Mouse (Mus musculus): Measurements from ENCODE around the gene Sh3bgrl3.

Sh3bgrl3 gene

DNA sequence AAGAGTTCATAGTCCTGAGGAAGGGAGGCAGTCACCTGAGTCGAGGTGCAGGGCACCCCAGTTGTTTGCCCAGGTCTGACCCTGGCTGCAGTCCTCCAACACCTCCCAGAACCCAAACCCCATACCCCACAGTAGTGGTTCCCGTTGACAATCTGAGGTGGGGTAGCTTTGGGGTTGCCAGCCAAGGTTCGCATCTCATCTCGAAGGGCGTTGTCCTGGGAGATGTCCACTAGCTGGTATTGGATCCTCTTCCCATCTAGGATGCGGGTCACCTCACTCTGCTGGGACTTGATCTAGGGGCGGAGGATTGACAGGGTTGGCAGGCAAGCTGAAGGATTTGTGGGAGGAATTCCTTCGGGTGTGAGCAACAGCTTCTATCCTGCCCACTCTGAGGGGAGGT is 796 bp downstream of the Sh3bgrl3 start:
- DNase-seq: no peak

DNA sequence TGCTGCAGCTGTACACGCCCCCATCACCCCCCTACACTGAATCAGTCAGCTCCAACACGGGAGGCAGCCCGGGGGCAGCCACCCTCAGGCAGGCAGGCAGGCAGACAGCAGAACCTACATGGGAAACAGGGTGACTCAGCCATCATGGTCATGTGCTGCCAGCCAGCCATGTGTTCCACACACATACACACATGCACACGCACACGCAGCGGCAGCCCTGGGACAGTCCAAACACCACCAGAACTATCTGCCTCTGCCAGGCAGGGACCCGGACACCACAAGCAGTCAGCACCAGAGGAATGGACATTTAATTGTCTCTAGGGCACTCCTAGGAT is 1.5 kb downstream of the Sh3bgrl3 start:
- DNase-seq: peak in 1 of 2 experiments; percentile 20

GRCm38 (mm10) chr4:134126300-134127120 is 2.1 kb downstream of the Sh3bgrl3 start:
- DNase-seq: peak in 1 of 2 experiments; percentile 24

GRCm38 (mm10) chr4:134125383-134126060 is 3.1 kb downstream of the Sh3bgrl3 start:
- DNase-seq: no peak

- peak in 1 of 2 experiments; percentile 67 for DNase-seq
Observed at GRCm38 (mm10) chr4:134123680-134124551, 4.7 kb downstream of the Sh3bgrl3 start.

- DNase-seq: no peak
Observed at GRCm38 (mm10) chr4:134123147-134123546, 5.4 kb downstream of the Sh3bgrl3 start.

GRCm38 (mm10) chr4:134122281-134122680 is 6.3 kb downstream of the Sh3bgrl3 start:
- DNase-seq: no peak

DNA sequence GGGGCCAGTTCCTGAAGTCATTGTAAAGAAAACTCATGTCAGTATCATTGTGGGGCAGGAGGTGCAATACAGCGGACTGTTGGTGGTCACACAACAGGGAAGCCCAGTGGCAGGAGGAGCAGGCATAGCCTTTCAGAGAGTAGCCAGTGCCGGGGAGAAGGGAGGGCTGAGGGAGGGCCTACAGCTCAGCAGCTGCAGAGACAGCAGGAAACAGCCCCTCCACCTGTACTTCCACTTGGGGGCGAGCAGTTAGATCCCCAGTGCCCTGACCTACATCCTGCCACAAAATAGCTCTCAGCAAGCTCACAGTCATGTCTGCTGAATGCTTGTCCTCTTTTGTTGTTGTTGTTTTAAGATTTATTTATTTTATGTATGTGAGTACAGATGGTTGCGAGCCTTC is 7.0 kb downstream of the Sh3bgrl3 start:
- DNase-seq: no peak

DNA sequence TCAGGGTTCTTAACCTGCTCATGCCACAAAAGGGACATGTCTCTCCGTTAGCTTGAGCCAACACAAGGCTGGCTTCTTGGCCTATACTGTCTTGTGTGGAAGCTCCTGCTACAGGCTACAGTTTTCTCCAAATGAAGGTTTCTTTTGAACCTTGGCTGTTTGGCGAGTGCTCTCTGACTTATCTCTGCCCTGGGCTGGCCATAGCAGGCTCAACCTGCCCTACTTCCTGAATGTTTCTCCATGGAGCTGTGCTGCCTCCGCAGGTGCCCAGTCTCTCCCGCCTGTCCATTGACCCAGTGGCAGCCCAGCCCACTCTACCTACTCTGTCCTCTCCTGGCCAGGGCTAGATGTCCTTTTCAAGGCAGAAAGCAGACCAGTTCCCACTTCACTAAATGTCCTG is 7.7 kb downstream of the Sh3bgrl3 start:
- no peak for DNase-seq

GRCm38 (mm10) chr4:134120192-134120805 is 8.3 kb downstream of the Sh3bgrl3 start:
- DNase-seq: no peak

DNA sequence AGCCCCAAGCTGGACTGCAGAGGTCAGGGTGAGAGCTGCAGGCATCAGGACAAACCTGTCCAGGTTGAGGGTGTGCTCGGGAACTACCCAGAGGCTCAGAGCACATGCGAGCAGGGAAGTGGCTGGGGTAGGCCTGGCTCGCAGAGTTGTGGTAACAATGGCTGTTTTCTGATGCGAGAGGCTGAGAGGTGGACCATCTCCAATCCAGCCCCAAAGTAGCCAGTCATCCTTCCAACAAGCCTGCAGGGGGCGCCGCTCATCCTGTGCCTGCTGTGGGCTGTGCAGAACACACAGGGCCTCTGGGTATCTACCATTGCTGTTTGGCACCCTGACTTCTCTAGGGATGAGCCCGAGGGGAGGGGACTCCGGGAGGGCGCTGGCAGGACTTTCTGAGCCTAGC is 8.9 kb downstream of the Sh3bgrl3 start:
- DNase-seq: peak in 1 of 2 experiments; percentile 55

- DNase-seq: peak in 1 of 2 experiments; percentile 6
Observed at GRCm38 (mm10) chr4:134119042-134119441, 9.5 kb downstream of the Sh3bgrl3 start.

GRCm38 (mm10) chr4:134118126-134118800 is 10.3 kb downstream of the Sh3bgrl3 start:
- peak; percentile 25 to 31 for DNase-seq

- peak; percentile 62 to 69 for DNase-seq
Observed at GRCm38 (mm10) chr4:134117012-134117411, 11.6 kb downstream of the Sh3bgrl3 start.

DNA sequence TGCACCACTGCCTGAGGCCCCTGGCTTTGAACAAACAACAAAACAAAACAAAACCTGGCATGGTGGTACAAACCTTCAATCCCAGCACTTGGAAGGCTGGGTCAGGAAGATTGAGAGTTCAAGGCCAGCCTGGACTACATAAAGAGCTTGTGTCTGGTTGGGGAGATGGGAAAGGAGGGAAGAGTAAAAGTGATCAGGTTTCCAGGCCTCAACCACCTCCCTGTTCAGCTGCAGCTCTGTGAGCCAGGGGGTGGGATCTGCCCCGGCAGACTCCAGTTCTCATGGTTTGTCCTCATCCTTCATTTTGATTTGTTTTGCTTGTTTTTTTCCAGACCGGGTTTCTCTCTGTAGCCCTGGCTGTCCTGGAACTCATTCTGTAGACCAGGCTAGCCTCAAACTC is 12.1 kb downstream of the Sh3bgrl3 start:
- DNase-seq: no peak

GRCm38 (mm10) chr4:134115215-134116144 is 13.1 kb downstream of the Sh3bgrl3 start:
- DNase-seq: no peak

DNA sequence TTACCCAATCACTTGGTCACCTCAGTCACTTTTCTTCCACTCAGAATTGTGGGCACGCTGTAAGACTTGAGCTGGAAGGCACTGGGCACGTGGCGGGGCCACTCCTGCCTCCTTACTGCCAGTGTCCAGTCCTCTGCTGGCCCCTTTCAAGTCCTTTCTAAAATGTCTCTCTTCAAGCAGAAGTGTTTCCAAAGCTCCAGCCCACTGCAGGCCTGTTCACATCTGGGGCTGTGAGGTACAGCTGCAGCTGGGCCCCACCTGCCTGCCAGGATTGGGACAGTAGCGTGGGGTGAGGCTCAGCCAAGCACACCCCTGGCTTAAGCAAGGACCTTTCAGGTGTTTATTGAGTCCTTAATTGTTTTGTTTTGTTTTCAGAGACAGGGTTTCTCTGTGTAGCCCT is 14.6 kb downstream of the Sh3bgrl3 start:
- no peak for DNase-seq

DNA sequence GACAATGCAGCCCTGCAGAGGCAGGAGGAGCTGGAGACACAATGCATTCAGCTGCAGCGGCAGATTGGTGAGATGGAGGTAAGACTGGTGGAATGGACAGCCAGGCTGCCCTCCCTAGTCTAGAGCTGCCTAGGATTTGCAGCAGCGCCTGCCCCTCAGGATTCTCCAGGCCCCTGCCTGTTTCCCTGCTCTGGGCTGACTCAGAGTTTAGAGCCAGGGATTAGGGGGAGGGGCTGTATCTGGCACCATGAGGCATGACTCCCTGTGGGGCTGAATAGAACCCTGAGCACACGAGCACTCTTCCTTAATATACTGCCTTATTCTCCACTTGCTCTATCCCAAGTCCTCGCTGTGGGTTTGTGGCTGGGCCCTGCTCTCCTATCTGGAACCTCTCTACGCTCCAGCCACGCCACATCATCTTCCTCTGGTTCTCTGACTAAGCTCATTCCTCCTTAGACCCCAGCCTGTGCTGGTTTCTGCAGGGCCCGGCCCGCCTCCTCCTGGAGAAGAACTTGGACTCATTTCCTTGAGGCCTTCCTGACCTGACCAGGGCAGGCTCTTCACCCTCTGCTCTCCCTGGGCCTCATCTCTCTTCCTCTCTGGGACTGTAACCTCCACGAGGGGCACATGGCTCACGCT is 15.1 kb downstream of the Sh3bgrl3 start:
- no peak for DNase-seq

DNA sequence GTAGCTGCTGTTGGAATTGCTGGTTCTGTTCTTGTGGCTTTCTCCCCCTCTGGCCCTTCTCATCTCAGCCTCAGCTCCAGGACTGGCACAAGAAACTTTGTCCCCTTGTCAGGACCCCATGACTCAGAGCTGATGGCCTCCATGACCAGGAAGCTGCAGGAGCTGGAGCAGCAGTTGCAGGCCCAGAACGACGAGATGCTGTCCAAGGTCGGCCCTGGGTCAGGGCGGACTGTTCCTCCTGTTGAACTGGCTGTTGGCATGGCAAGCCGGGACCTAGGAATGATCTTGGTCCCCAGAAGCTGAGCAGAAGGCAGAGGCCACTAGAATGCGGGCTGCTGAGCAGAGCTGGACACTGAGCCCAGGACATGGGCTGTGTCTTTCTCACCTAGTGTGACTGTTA is 16.2 kb downstream of the Sh3bgrl3 start:
- no peak for DNase-seq

GRCm38 (mm10) chr4:134110653-134111052 is 17.9 kb downstream of the Sh3bgrl3 start:
- DNase-seq: no peak

GRCm38 (mm10) chr4:134108196-134108595 is 20.4 kb downstream of the Sh3bgrl3 start:
- DNase-seq: no peak

Measured in lung, postnatal 4 days (tissue).